Mouse (Mus musculus) right cerebral cortex, adult 2 months (tissue): ENCODE measurements around the gene Bhmt2.
A peak's percentile ranks its signal among the peaks of the same experiment; 100 is the strongest.

Source experiments
- DNase-seq, 2 experiments: peaks; one replicate each; pipeline ENCODE4 v3.0.0; 2021 to 2022; ENCODE audit warnings: low spot score in 2 of 2

Gene Bhmt2

GRCm38 (mm10) chr13:93639636-93640035, 34.5 kb downstream of the Bhmt2 start:
- no peak for DNase-seq

- DNase-seq, result no peak
These were observed 36.5 kb downstream of the Bhmt2 start, which contains the start of gene Bhmt for GRCm38 (mm10) chr13:93637282-93638245. TSS of gene Bhmt (minus strand) at chr13:93637961.

GRCm38 (mm10) chr13:93636561-93636960, 37.5 kb downstream of the Bhmt2 start:
- no peak for DNase-seq

DNA sequence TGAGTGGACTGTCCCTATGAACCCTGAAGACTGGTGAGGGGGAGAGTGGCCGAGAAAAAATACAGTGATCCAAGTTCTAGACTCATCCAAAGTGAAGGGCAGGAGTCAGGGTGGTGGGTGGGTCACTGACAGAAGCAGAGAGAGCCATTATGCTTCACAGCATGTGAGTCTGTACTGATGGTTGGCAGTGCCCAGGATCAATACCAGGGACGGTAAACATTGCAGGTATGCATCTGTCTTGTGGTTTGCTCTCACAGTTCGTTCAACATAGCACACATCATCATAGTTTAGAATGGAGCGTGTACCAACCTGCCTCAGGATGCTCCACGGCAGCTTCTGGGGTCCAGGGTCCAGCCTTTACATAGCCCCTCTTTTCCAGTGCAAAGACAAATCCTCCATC, 41.2 kb downstream of the Bhmt2 start:
- no peak for DNase-seq

DNA sequence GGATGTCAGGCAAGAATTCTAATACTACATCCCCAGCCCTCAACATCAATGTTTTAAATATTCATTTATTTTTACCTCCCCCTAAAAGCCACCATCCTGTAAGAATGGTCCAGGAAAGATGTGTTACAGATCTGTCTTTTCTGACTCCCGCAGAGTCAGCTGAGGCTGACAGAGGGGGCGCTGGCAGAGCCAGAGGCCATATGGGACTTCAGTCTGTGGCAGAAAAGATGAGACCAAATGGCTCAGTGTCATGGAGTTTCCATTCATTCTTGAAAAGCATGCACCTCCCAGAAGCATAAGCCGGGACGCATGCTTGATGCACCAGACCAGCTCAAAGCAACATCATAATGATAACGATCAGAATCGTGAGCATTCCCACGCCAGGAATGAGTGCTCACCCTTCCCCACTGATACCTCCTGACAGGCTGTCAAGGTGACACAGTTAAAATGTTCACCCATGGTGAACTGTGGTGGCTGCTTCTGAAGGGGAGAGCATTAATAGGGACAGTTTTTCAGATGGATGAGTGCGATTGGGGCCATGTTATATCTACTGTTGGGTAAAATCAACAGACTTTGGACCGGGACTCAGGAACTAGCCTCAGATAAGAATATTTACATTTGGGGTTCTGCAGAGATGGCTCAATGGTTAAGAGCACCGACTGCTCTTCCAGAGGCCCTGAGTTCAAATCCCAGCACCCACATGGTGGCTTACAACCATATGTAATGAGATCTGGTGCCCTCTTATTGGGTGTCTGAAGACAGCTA, 43.0 kb downstream of the Bhmt2 start:
- DNase-seq, result no peak

GRCm38 (mm10) chr13:93628861-93629260, 45.2 kb downstream of the Bhmt2 start:
- no peak for DNase-seq

- no peak for DNase-seq
These were observed 59.6 kb downstream of the Bhmt2 start for GRCm38 (mm10) chr13:93614361-93614948.

GRCm38 (mm10) chr13:93613771-93614170, 60.3 kb downstream of the Bhmt2 start:
- no peak for DNase-seq

- peak; percentile 87 to 93 for DNase-seq
These were observed 61.2 kb downstream of the Bhmt2 start for GRCm38 (mm10) chr13:93612660-93613607.

- DNase-seq, result peak in 1 of 2 experiments; percentile 22
These were observed 65.6 kb downstream of the Bhmt2 start for GRCm38 (mm10) chr13:93608476-93608875.

- peak in 1 of 2 experiments; percentile 33 for DNase-seq
These were observed 66.4 kb downstream of the Bhmt2 start for GRCm38 (mm10) chr13:93607701-93608100.

GRCm38 (mm10) chr13:93606868-93607578, 67.1 kb downstream of the Bhmt2 start:
- peak; percentile 27 to 38 for DNase-seq
